Mouse (Mus musculus) E14TG2a.4 (cell line): ENCODE data around the gene Ocel1.

Experiments
- H3K27me3 ChIP-seq: 2 replicates; pipeline ENCODE4 v1.6.1; 2014; ENCODE audit warnings: low read length, control low read depth; ENCODE audit not compliant: insufficient read depth
- H3K36me3 ChIP-seq: 2 replicates; pipeline ENCODE4 v1.6.1; 2014; ENCODE audit warnings: low read length, control low read depth; ENCODE audit not compliant: insufficient read depth
- H3K4me1 ChIP-seq: replicated peaks from 2 replicates; pipeline ENCODE4 v1.6.1; 2014; ENCODE audit warnings: low read depth, low read length, control low read depth
- H3K4me3 ChIP-seq: replicated peaks from 2 replicates; pipeline ENCODE4 v1.5.1; 2014; ENCODE audit warnings: mild to moderate bottlenecking, low read length
- H3K9me3 ChIP-seq: 2 replicates; pipeline ENCODE4 v1.6.1; 2014; ENCODE audit warnings: low read length, control low read depth
- CTCF ChIP-seq: conservative IDR thresholded peaks from 2 replicates; pipeline ENCODE4 v1.5.1; 2014; ENCODE audit warnings: low read length
- NANOG ChIP-seq: IDR thresholded peaks from 2 replicates; pipeline ENCODE4 v1.6.1; 2014; ENCODE audit warnings: borderline replicate concordance, low read length, mixed read lengths
- POU5F1 ChIP-seq: IDR thresholded peaks from 2 replicates; pipeline ENCODE4 v1.6.1; 2014; ENCODE audit warnings: low read length, borderline replicate concordance

Ocel1 gene

GRCm38 (mm10) chr8:71411535-71412273, 40.6 kb downstream of the Ocel1 start:
- Histone ChIP-seq H3K9me3 (no peaks in the 10 kb centered on the region), H3K27me3 (peaks cover 15% of the 10 kb centered on the region), H3K4me3 (no peak overlapping the region), H3K4me1 (peaks cover 35% of the 10 kb centered on the region), H3K36me3 (peaks cover 32% of the 10 kb centered on the region)
- TF ChIP-seq POU5F1 = no peak
- no peak for TF ChIP-seq CTCF
- TF ChIP-seq NANOG = no peak

- TF ChIP-seq NANOG = no peak
- no peak for TF ChIP-seq CTCF
- no peak for TF ChIP-seq POU5F1
- H3K9me3 ChIP-seq = peaks cover 46% of the 10 kb centered on the region
- peaks cover 13% of the 10 kb centered on the region for H3K27me3 ChIP-seq
- H3K4me3 ChIP-seq = no peak overlapping the region
- no peaks in the 10 kb centered on the region for H3K36me3 ChIP-seq
- H3K4me1 ChIP-seq = no peaks in the 10 kb centered on the region
Observed at GRCm38 (mm10) chr8:71422121-71422520, 51.0 kb downstream of the Ocel1 start.
